Mouse (Mus musculus) intestine, postnatal 0 days (tissue): Measurements from ENCODE around the gene Ctnnbl1. TPM values are rescaled to one million over a fixed set of nuclear protein-coding genes. Genes with fewer than 3 reads are reported as not detected.

Experiments used
- ATAC-seq: fragments of 200-750 bp; cut with Nextera tagmentation; 2 replicates; pipeline ENCODE4 v1.8.0; 2017; ENCODE audit warnings: mild to moderate bottlenecking, moderate TSS enrichment, moderate library complexity
- H3K27ac ChIP-seq: fragments of 300-500 bp; sonication (generic); 2 replicates; pipeline ENCODE4 v1.5.1; 2014; ENCODE audit warnings: mild to moderate bottlenecking, low read depth, low read length, moderate library complexity
- H3K27me3 ChIP-seq: fragments of 300-500 bp; sonication (generic); replicated peaks from 2 replicates; pipeline ENCODE4 v1.6.1; 2014; ENCODE audit warnings: low read length, mixed read lengths; ENCODE audit not compliant: control insufficient read depth, insufficient read depth
- H3K36me3 ChIP-seq: fragments of 300-500 bp; sonication (generic); 2 replicates; pipeline ENCODE4 v1.6.1; 2014; ENCODE audit warnings: mild to moderate bottlenecking, moderate library complexity; ENCODE audit not compliant: control insufficient read depth, insufficient read depth
- H3K4me1 ChIP-seq: fragments of 300-500 bp; sonication (generic); replicated peaks from 2 replicates; pipeline ENCODE4 v1.6.1; 2014; ENCODE audit warnings: antibody characterized with exemption, low read length, mixed read lengths; ENCODE audit not compliant: control insufficient read depth, insufficient read depth
- H3K4me2 ChIP-seq: fragments of 300-500 bp; sonication (generic); replicated peaks from 2 replicates; pipeline ENCODE4 v1.6.1; 2014; ENCODE audit warnings: low read depth, mild to moderate bottlenecking, moderate library complexity
- H3K4me3 ChIP-seq: fragments of 300-500 bp; sonication (generic); 2 replicates; pipeline ENCODE4 v1.5.1; 2014; ENCODE audit warnings: low read depth, low read length
- H3K9ac ChIP-seq: fragments of 300-500 bp; sonication (generic); 2 replicates; pipeline ENCODE4 v1.6.1; 2014; ENCODE audit warnings: mild to moderate bottlenecking, low read depth, low read length
- H3K9me3 ChIP-seq: fragments of 300-500 bp; sonication (generic); 2 replicates; pipeline ENCODE4 v1.6.1; 2016; ENCODE audit warnings: mixed run types; ENCODE audit not compliant: control insufficient read depth
- CTCF ChIP-seq: sonication (generic); IDR thresholded peaks from 2 replicates; pipeline ENCODE4 v1.5.1; 2016; ENCODE audit warnings: low read depth, mild to moderate bottlenecking, control low read depth, antibody characterized with exemption, moderate library complexity
- WGBS: fragments of 180-500 bp; shearing (Covaris S2); extraction: QIAGEN DNeasy Blood & Tissue Kit; methylation state at CpG from one replicate; pipeline ENCODE4 v1.1.7; 2014; 5-methylcytosine and 5-hydroxymethylcytosine counted together
- polyA plus RNA-seq: library from polyadenylated mRNA; unstranded; fragments of >200 nt; fragmentation: Nextera tagmentation; extraction: Ambion mirVana; gene quantifications from 2 replicates; pipeline ENCODE4 v1.2.1, GENCODE M21; 2015

The Ctnnbl1 gene
- 19.4 and 19.5 TPM in 2 replicates for polyA plus RNA-seq

GRCm38 (mm10) chr2:157736854-157737850, at the start of gene Ctnnbl1:
Ctnnbl1 (plus strand) TSS chr2:157737401.
- no peaks in the 10 kb centered on the region for H3K27me3 ChIP-seq
- peak within 1 kb of the TSS; percentile 74 for H3K9ac ChIP-seq
- TF ChIP-seq CTCF = no peak
- no peaks in the 10 kb centered on the region for H3K9me3 ChIP-seq
- peak; percentile 92 for ATAC-seq
- H3K36me3 ChIP-seq = no peaks in the 10 kb centered on the region
- no peak within 1 kb of the TSS for H3K27ac ChIP-seq
- peak within 1 kb of the TSS; percentile 85 for H3K4me3 ChIP-seq
- H3K4me1 ChIP-seq = 0 out of 2 replicates have a peak, but pooled peaks cover 7% of the 10 kb centered on the region
- peak within 1 kb of the TSS; percentile 74 for H3K4me2 ChIP-seq
- WGBS = 11% methylated on average over 44 of the region's 44 CpGs

GRCm38 (mm10) chr2:157687506-157687905, 49.7 kb upstream of the Ctnnbl1 start:
- no peak for ATAC-seq
- no peaks in the 10 kb centered on the region for H3K9me3 ChIP-seq
- no peaks in the 10 kb centered on the region for H3K36me3 ChIP-seq
- TF ChIP-seq CTCF = no peak
- no peak overlapping the region for H3K27ac ChIP-seq
- H3K9ac ChIP-seq = no peak overlapping the region
- no peaks in the 10 kb centered on the region for H3K4me1 ChIP-seq
- WGBS = 47% methylated on average over 3 of the region's 3 CpGs
- H3K4me2 ChIP-seq = no peak overlapping the region
- no peak overlapping the region for H3K4me3 ChIP-seq
- H3K27me3 ChIP-seq = peaks cover 3% of the 10 kb centered on the region; the same call in 1 of the 2 replicates

GRCm38 (mm10) chr2:157691266-157692105, 45.7 kb upstream of the Ctnnbl1 start:
- Histone ChIP-seq H3K36me3 (no peaks in the 10 kb centered on the region), H3K9me3 (no peaks in the 10 kb centered on the region), H3K9ac (no peak overlapping the region), H3K27me3 (peaks cover 3% of the 10 kb centered on the region; the same call in 1 of the 2 replicates), H3K4me1 (no peaks in the 10 kb centered on the region), H3K4me2 (no peak overlapping the region), H3K27ac (no peak overlapping the region), H3K4me3 (no peak overlapping the region)
- WGBS = 59% methylated on average over 13 of the region's 13 CpGs
- TF ChIP-seq CTCF = no peak
- no peak for ATAC-seq

- Histone ChIP-seq H3K4me3 (no peak overlapping the region), H3K9ac (no peak overlapping the region), H3K27ac (no peak overlapping the region), H3K9me3 (no peaks in the 10 kb centered on the region), H3K4me2 (no peak overlapping the region), H3K4me1 (no peaks in the 10 kb centered on the region), H3K27me3 (peaks cover 3% of the 10 kb centered on the region; the same call in 1 of the 2 replicates), H3K36me3 (no peaks in the 10 kb centered on the region)
- WGBS = 41% methylated on average over 17 of the region's 17 CpGs
- ATAC-seq = no peak
- no peak for TF ChIP-seq CTCF
Measured at GRCm38 (mm10) chr2:157692365-157692932, 44.8 kb upstream of the Ctnnbl1 start.

- no peak for TF ChIP-seq CTCF
- Histone ChIP-seq H3K4me1 (no peaks in the 10 kb centered on the region), H3K27ac (no peak overlapping the region), H3K9ac (no peak overlapping the region), H3K36me3 (no peaks in the 10 kb centered on the region), H3K4me2 (no peak overlapping the region), H3K27me3 (peaks cover 3% of the 10 kb centered on the region; the same call in 1 of the 2 replicates), H3K9me3 (no peaks in the 10 kb centered on the region), H3K4me3 (no peak overlapping the region)
- WGBS = 81% methylated on average over 3 of the region's 3 CpGs
- ATAC-seq = no peak
Measured at GRCm38 (mm10) chr2:157693576-157693975, 43.6 kb upstream of the Ctnnbl1 start.
